Mouse (Mus musculus): ENCODE measurements around the gene Grik3.

The Grik3 gene

GRCm38 (mm10) chr4:125545768-125546220 lies 55.3 kb downstream of the Grik3 start:
- no peak for DNase-seq (ENCODE audit: low spot score in 2 of 2)

- no peak for DNase-seq (ENCODE audit: low spot score in 2 of 2)
Measured at GRCm38 (mm10) chr4:125548190-125548589, 57.7 kb downstream of the Grik3 start.

- no peak for DNase-seq (ENCODE audit: low spot score in 2 of 2)
Measured at GRCm38 (mm10) chr4:125553754-125554153, 63.3 kb downstream of the Grik3 start.

GRCm38 (mm10) chr4:125556405-125557308 lies 66.2 kb downstream of the Grik3 start:
- no peak for DNase-seq (ENCODE audit: low spot score in 2 of 2)

GRCm38 (mm10) chr4:125559564-125559963 lies 69.1 kb downstream of the Grik3 start:
- DNase-seq (ENCODE audit: low spot score in 2 of 2), result peak in 1 of 2 experiments; percentile 40

DNA sequence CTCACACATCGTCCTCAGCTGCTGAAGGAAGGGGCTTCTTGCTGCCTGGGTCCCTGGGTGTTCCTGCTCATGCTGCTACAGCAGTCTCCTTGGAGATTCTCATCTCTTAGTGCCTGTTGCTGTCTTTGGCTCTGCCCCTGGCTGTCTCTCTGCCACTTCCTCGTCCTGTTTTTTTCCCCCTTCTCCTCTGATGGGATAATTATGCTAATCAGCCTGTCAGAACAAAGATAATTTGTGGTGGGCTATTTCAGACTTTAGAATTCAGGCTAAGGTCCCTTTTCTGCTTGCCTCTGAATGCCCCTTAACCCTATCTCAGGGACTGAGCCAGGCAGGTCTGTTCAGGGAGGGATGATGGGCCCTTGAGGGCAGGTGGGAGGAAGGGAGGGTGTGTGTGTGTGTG lies 70.3 kb downstream of the Grik3 start:
- DNase-seq (ENCODE audit: low spot score in 2 of 2), result no peak

DNA sequence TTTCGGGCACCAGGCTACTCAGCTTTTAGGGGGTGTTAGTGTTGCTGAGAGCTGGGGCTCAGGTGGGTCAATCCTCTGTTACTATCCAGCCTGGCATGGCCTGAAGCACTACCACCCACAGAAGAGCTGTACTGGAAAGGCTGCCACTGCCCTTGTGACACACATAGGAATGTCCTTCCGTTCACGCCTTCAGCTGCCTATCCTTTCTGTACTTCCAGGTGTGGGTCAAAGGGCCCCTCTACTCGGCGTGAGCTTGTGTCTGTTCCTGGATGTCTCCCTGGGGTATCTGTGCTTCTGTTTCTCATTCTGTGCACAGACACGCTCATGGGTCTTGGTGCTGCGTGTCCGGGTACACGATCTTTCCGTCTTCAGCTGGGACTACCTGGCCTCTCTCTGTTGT lies 73.1 kb downstream of the Grik3 start:
- DNase-seq (ENCODE audit: low spot score in 2 of 2), result no peak

- DNase-seq (ENCODE audit: low spot score in 2 of 2), result no peak
Measured at GRCm38 (mm10) chr4:125564008-125564710, 73.7 kb downstream of the Grik3 start.

DNA sequence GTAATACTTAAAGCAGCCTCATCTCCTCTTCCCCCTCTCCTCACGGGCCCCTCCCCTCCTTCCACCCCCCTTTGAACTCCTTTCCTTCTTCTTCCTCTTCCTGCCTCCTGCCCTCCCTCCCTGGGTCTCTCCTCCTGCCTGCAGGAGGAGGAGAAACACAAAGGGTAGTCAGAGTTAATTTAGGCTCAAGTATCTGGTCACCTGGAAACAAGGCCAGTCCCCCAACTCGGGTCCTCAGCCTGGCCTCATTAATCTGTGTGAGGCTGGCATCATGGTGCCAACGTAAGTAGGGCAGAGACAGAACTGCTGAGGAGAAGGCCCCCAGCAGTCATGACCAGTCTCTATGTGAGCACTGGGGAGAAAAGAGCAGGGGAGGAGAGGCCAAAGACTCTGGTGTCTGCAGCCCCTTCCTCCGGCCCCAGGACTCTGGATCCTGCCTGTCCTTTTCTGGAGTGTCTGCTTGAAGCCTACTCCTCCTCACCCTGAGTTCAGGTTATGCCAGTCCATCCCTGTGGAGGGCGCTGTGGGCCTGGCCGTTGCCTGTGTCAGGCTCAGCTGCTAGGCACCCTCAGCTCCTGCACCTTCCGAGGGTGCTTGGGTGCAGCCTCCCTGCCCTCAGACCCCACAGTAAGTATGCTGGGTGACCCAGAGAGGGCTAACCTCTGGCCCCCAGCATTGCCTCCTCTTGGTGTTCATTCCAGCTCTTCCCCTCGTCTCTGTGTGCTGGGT lies 75.4 kb downstream of the Grik3 start:
- DNase-seq (ENCODE audit: low spot score in 2 of 2), result no peak

DNA sequence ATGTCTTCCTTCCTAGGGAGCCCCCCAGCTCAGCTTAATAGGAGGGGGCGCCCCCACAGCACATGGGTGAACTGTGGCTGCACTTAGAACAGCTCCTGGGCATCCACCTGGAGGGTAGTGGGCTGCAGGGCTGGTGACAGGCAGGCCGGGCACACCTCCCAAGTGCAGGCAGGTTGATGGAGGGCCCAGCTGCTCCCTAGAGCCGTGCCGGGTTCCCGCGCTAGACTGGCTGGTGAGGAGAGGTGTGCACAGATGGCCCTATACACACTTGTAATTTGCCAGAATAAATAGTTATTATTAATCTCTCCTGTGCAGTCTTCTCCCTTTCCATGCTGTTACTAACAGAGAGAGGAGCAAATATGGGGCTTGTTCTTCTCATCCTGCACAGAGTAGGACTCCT lies 77.7 kb downstream of the Grik3 start:
- DNase-seq (ENCODE audit: low spot score in 2 of 2), result no peak

GRCm38 (mm10) chr4:125571651-125572311 lies 81.3 kb downstream of the Grik3 start:
- DNase-seq (ENCODE audit: low spot score in 2 of 2), result no peak

- no peak for DNase-seq (ENCODE audit: low spot score in 2 of 2)
Measured at GRCm38 (mm10) chr4:125572312-125572663, 81.8 kb downstream of the Grik3 start.

DNA sequence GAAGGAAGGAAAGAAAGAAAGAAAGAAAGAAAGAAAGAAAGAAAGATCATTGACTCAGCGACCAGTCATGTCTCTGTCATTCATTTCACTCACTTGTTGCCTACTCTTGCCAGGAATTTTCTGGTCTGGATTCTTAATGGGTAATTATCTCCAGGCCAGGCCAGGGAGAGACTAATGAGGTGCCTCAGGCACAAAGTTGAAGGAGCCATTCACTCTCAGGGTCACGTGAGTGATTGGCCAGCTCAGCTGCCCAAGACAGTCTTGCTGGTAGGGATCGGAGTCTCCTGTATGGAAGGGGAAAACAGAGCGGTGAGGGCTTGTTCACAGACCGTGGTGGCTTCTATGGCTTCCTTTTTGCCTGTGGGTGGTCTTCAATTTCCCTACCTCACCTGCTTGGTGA lies 82.5 kb downstream of the Grik3 start:
- no peak for DNase-seq (ENCODE audit: low spot score in 2 of 2)

DNA sequence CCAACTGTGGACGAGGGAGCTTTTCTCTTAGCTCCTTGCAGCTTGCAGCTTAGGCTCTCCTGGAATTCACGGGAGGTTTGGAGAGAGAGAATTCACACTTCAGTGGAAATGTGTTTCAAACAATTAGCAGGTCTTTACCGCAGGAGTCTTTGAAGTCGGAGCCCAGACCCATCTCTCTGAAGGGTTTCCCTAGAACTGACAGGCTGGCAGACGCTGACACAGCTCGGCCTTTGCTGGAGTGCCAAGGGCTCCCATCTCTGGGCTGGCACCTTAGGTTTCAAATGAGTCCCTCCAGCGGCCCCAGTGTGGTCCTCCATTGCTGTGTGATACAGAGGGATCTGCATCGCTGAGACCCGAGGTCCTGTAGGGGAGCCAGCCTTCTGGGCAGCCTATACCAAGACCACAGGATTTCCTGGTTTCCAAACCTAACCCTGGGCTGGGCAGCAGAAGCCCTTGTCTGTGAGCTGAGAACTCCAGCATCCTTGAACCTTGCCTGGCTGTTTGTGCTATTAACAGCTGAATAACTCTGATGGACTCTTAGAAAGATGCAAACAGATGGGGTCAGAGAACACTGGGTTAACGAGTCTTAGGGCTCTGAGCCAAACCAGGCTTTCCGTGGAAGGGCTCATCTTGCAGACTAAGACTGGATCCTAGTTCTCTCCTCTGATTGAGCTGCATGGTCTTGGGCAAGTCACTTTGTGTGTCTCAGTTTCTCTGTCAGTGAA lies 83.6 kb downstream of the Grik3 start:
- no peak for DNase-seq (ENCODE audit: low spot score in 2 of 2)

GRCm38 (mm10) chr4:125580336-125580735 lies 89.8 kb downstream of the Grik3 start:
- no peak for DNase-seq (ENCODE audit: low spot score in 2 of 2)

DNA sequence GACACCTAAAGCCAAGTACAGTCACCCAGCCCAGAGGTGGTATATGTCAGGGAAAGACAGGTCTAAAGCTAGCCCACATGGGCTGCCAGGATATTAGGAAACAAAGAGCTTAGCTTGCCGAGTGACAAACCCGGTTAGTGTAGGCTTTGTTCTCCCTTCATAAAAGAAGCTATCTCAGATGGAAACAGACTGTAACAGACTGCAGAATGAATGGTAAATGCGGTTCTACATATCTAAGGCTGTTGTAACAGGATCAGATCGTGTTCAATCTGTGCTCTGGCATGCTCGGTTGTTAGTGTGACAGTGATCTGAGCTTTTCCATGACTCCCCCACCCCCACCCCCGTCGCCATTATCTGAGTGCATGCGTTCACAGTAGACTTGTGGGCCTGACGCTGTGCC lies 92.8 kb downstream of the Grik3 start:
- DNase-seq (ENCODE audit: low spot score in 2 of 2), result no peak

DNA sequence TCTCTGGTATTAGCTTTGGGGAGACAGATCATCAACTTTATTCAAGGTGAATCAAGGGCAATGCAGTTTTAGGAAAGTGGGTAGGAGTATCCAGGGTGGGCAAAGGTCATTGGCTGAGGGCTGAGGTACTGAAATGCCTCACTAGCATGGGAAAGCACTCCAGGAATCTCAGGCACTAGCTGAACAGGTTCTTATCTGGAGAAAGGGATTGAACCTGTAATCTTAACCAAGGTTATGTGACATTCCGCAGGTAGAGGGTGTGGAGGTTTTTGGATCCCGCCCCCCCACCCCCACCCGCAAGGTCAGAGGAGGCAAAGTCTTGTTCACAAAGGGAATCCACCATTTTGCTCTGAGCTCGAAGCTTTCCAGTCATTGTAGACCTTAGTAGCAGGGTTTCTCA lies 93.4 kb downstream of the Grik3 start:
- DNase-seq (ENCODE audit: low spot score in 2 of 2), result no peak

- no peak for DNase-seq (ENCODE audit: low spot score in 2 of 2)
Measured at GRCm38 (mm10) chr4:125584676-125585075, 94.2 kb downstream of the Grik3 start.

GRCm38 (mm10) chr4:125587577-125587976 lies 97.1 kb downstream of the Grik3 start:
- DNase-seq (ENCODE audit: low spot score in 2 of 2), result no peak

- no peak for DNase-seq (ENCODE audit: low spot score in 2 of 2)
Measured at GRCm38 (mm10) chr4:125590241-125590919, 99.9 kb downstream of the Grik3 start.

DNA sequence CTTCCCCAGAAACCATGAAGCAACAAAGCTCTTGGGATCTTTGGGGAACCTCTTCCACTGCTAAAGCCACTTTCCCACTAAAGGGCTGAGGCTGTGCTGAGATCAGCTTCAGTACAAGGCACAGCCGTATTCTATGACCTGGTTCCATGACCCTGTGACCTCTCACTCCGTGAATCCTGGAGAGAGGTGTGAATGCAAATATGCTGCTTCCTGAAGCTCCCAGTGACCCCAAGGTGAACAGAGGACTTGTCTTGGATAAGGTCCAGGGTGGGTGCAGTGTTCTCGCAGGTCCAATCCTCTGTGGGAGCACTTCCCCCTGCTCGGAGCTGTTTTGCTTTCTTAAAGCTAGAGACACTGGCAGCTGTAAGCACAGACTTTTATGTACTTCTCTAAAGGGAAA lies 102.2 kb downstream of the Grik3 start:
- no peak for DNase-seq (ENCODE audit: low spot score in 2 of 2)

Data from right cerebral cortex, postnatal 10 days (tissue).